Mouse (Mus musculus): ENCODE measurements around the gene Hoxb6.

- TF ChIP-seq POLR2A (IDR thresholded peaks at IDR 0.05; ENCODE audit: borderline replicate concordance, low read depth, low read length) (no peak), CTCF (IDR thresholded peaks at IDR 0.05; ENCODE audit: low read depth, low read length) (no peak)
These were observed 8.2 kb downstream of the Hoxb6 start for GRCm38 (mm10) chr11:96300354-96301063.
